Mouse (Mus musculus) adrenal gland, adult 8-10 months (tissue): ENCODE results near the gene Pcgf3. TPM values are rescaled to one million over a fixed set of nuclear protein-coding genes. Genes with fewer than 3 reads are reported as not detected.
"Not testable (repeated sequence)": the region's sequence is repeated elsewhere in the genome, so short reads cannot be mapped to it uniquely, and the experiment has no call there.

Experiments used
- DNase-seq: peaks from one replicate; pipeline ENCODE4 v3.0.0; 2022
- total RNA-seq, 4 experiments: library from RNA; stranded (reverse); gene quantifications; 2 replicates each; pipeline ENCODE4 v1.2.4; 2022

The Pcgf3 gene
- total RNA-seq, 4 experiments from 2014 or later = 35.9 to 45.2 (median 40.5) TPM

GRCm38 (mm10) chr5:108473737-108474136 lies 12.7 kb downstream of the Pcgf3 start:
- DNase-seq = no peak

- DNase-seq = no peak
These were observed 14.9 kb downstream of the Pcgf3 start for GRCm38 (mm10) chr5:108475977-108476376.

GRCm38 (mm10) chr5:108483006-108483405 lies 22.0 kb downstream of the Pcgf3 start:
- DNase-seq = no peak

- no peak for DNase-seq
These were observed 24.2 kb downstream of the Pcgf3 start for GRCm38 (mm10) chr5:108485239-108485638.

- DNase-seq = not testable (repeated sequence)
These were observed 25.1 kb downstream of the Pcgf3 start for GRCm38 (mm10) chr5:108486148-108486547.

- no peak for DNase-seq
These were observed 40.5 kb downstream of the Pcgf3 start for GRCm38 (mm10) chr5:108501573-108501972.

GRCm38 (mm10) chr5:108502286-108502685 lies 41.3 kb downstream of the Pcgf3 start:
- DNase-seq = no peak

GRCm38 (mm10) chr5:108515581-108516361 lies 54.7 kb downstream of the Pcgf3 start:
- no peak for DNase-seq

GRCm38 (mm10) chr5:108516655-108517054 lies 55.6 kb downstream of the Pcgf3 start:
- DNase-seq = no peak

- DNase-seq = no peak
These were observed 57.3 kb downstream of the Pcgf3 start for GRCm38 (mm10) chr5:108518106-108518885.

- no peak for DNase-seq
These were observed 57.9 kb downstream of the Pcgf3 start for GRCm38 (mm10) chr5:108518951-108519350.

GRCm38 (mm10) chr5:108520153-108520552 lies 59.1 kb downstream of the Pcgf3 start:
- no peak for DNase-seq

GRCm38 (mm10) chr5:108521016-108521415 lies 60.0 kb downstream of the Pcgf3 start:
- DNase-seq = no peak

- no peak for DNase-seq
These were observed 60.9 kb downstream of the Pcgf3 start for GRCm38 (mm10) chr5:108521896-108522295.

- DNase-seq = no peak
These were observed 61.6 kb downstream of the Pcgf3 start for GRCm38 (mm10) chr5:108522597-108522996.

- no peak for DNase-seq
These were observed 73.2 kb downstream of the Pcgf3 start for GRCm38 (mm10) chr5:108534188-108534587.

GRCm38 (mm10) chr5:108543516-108544291 lies 82.7 kb downstream of the Pcgf3 start:
- DNase-seq = no peak

- no peak for DNase-seq
These were observed 86.6 kb downstream of the Pcgf3 start for GRCm38 (mm10) chr5:108547636-108548035.

- DNase-seq = no peak
These were observed 88.1 kb downstream of the Pcgf3 start for GRCm38 (mm10) chr5:108549137-108549488.

GRCm38 (mm10) chr5:108549489-108550206 lies 88.6 kb downstream of the Pcgf3 start, which contains the start of gene Cplx1:
Cplx1 (minus strand) TSS chr5:108550024.
- DNase-seq = peak; percentile 47

- DNase-seq = no peak
These were observed 89.2 kb downstream of the Pcgf3 start for GRCm38 (mm10) chr5:108550207-108550594.

GRCm38 (mm10) chr5:108554041-108554440 lies 93.0 kb downstream of the Pcgf3 start:
- no peak for DNase-seq
